Mouse (Mus musculus) midbrain, embryonic 12.5 days (tissue): ENCODE measurements around the gene Pdcd2l. TPM values are rescaled to one million over a fixed set of nuclear protein-coding genes. Genes with fewer than 3 reads are reported as not detected.
A peak's percentile ranks its signal among the peaks of the same experiment; 100 is the strongest.

ENCODE experiments used
- ATAC-seq: fragments of 200-750 bp; cut with Nextera tagmentation; 2 replicates; pipeline ENCODE4 v1.8.0; 2017; ENCODE audit warnings: low read depth, moderate TSS enrichment, moderate library complexity; ENCODE audit not compliant: low FRiP score
- H3K27ac ChIP-seq: fragments of 300-500 bp; sonication (generic); replicated peaks from 2 replicates; pipeline ENCODE4 v1.5.1; 2016; ENCODE audit warnings: mild to moderate bottlenecking
- H3K27me3 ChIP-seq: fragments of 300-500 bp; sonication (generic); 2 replicates; pipeline ENCODE4 v1.6.1; 2016; ENCODE audit warnings: mild to moderate bottlenecking
- H3K36me3 ChIP-seq: fragments of 300-500 bp; sonication (generic); 2 replicates; pipeline ENCODE4 v1.6.1; 2016
- H3K4me1 ChIP-seq: fragments of 300-500 bp; sonication (generic); 2 replicates; pipeline ENCODE4 v1.6.1; 2016
- H3K4me2 ChIP-seq: fragments of 300-500 bp; sonication (generic); replicated peaks from 2 replicates; pipeline ENCODE4 v1.6.1; 2016; ENCODE audit warnings: mild to moderate bottlenecking, moderate library complexity
- H3K4me3 ChIP-seq: fragments of 300-500 bp; sonication (generic); 2 replicates; pipeline ENCODE4 v1.5.1; 2016; ENCODE audit warnings: mild to moderate bottlenecking
- H3K9ac ChIP-seq: fragments of 300-500 bp; sonication (generic); replicated peaks from 2 replicates; pipeline ENCODE4 v1.6.1; 2016; ENCODE audit warnings: mild to moderate bottlenecking, moderate library complexity
- H3K9me3 ChIP-seq: fragments of 300-500 bp; sonication (generic); 2 replicates; pipeline ENCODE4 v1.6.1; 2016; ENCODE audit warnings: mild to moderate bottlenecking
- WGBS: fragments of 180-500 bp; shearing (Covaris S2); methylation state at CpG from one replicate; pipeline ENCODE4 v1.1.7; 2016; 5-methylcytosine and 5-hydroxymethylcytosine counted together
- polyA plus RNA-seq: library from polyadenylated mRNA; unstranded; fragments of >200 nt; fragmentation: Nextera tagmentation; extraction: Ambion mirVana; gene quantifications from 2 replicates; pipeline ENCODE4 v1.2.1, GENCODE M21; 2016

Pdcd2l gene
- polyA plus RNA-seq: 64.9 and 74.9 TPM in 2 replicates

GRCm38 (mm10) chr7:34196132-34197128, at the start of gene Pdcd2l:
Pdcd2l (minus strand) TSS chr7:34196661.
- peak within 1 kb of the TSS; percentile 94 for H3K4me2 ChIP-seq
- peaks cover 10% of the 10 kb centered on the region for H3K4me1 ChIP-seq
- peak within 1 kb of the TSS; percentile 46; the same call in 1 of the 2 replicates for H3K27ac ChIP-seq
- WGBS: 3% methylated on average over 66 of the region's 70 CpGs
- no peaks in the 10 kb centered on the region for H3K9me3 ChIP-seq
- H3K27me3 ChIP-seq: no peaks in the 10 kb centered on the region
- H3K36me3 ChIP-seq: peaks cover 32% of the 10 kb centered on the region
- H3K9ac ChIP-seq: peak within 1 kb of the TSS; percentile 95
- H3K4me3 ChIP-seq: peak within 1 kb of the TSS; percentile 97
- ATAC-seq: peak; percentile 93

- H3K36me3 ChIP-seq: peaks cover 78% of the 10 kb centered on the region
- H3K27ac ChIP-seq: no peak overlapping the region
- no peaks in the 10 kb centered on the region for H3K9me3 ChIP-seq
- H3K27me3 ChIP-seq: no peaks in the 10 kb centered on the region
- H3K4me2 ChIP-seq: no peak overlapping the region
- no peaks in the 10 kb centered on the region for H3K4me1 ChIP-seq
- no peak for ATAC-seq
- H3K4me3 ChIP-seq: no peak overlapping the region
- 92% methylated on average over 11 of the region's 11 CpGs for WGBS
- no peak overlapping the region for H3K9ac ChIP-seq
Measured at GRCm38 (mm10) chr7:34242176-34242575, 45.7 kb upstream of the Pdcd2l start.

DNA sequence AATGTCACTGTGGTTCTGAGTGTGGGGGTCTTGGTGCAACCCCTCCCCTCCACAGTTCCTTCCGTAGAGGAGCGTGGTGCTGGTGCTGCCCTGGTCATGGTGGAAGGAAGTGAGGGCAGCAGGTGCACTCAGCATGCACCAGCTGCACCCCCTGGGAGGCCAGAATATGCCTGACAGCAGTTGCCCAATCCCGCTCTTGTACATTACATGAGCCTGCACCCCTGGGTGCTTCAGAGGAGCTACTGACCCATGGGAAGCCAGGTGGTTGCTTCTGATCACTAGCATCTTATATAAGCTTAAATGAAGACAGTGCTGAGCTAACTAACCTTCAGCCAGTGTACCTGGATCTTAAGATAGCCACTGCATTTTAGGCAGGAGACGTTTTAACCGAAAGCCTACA, 41.6 kb upstream of the Pdcd2l start:
- Histone ChIP-seq H3K9me3 (no peaks in the 10 kb centered on the region), H3K36me3 (peaks cover 58% of the 10 kb centered on the region), H3K4me3 (no peak overlapping the region), H3K27me3 (no peaks in the 10 kb centered on the region), H3K27ac (no peak overlapping the region), H3K9ac (no peak overlapping the region), H3K4me2 (no peak overlapping the region), H3K4me1 (peaks cover 13% of the 10 kb centered on the region; the same call in 1 of the 2 replicates)
- WGBS: 91% methylated on average over 5 of the region's 5 CpGs
- no peak for ATAC-seq

DNA sequence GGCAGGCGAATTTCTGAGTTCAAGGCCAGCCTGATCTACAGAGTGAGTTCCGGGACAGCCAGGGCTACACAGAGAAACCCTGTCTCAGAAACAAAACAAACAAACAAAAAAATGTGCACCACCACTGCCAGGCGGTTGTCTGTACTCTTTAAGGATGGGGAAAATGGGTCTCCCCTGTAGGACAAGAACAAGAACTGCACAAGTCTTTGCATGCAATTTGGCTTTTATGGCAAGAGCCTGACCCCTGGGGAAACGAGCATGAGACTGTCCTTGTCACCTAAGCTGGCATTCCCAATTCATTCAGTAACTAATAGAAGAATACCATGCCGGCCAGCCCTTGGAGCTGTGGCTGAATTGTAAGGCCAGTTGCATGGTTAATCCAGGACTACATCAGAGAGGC, 39.1 kb upstream of the Pdcd2l start:
- 80% methylated on average over 5 of the region's 5 CpGs for whole genome bisulfite sequencing
- ATAC-seq: no peak
- Histone ChIP-seq H3K36me3 (peaks cover 40% of the 10 kb centered on the region), H3K27ac (no peak overlapping the region), H3K9me3 (no peaks in the 10 kb centered on the region), H3K27me3 (no peaks in the 10 kb centered on the region; the same call in 1 of the 2 replicates), H3K4me1 (peaks cover 14% of the 10 kb centered on the region; the same call in 1 of the 2 replicates), H3K4me2 (no peak overlapping the region), H3K9ac (no peak overlapping the region), H3K4me3 (no peak overlapping the region)

- H3K4me2 ChIP-seq: peak overlapping the region; percentile 61
- peaks cover 35% of the 10 kb centered on the region for H3K36me3 ChIP-seq
- WGBS: 4% methylated on average over 17 of the region's 17 CpGs
- H3K4me3 ChIP-seq: peak overlapping the region; percentile 48
- no peaks in the 10 kb centered on the region for H3K9me3 ChIP-seq
- no peaks in the 10 kb centered on the region; the same call in 1 of the 2 replicates for H3K27me3 ChIP-seq
- peaks cover 16% of the 10 kb centered on the region; the same call in 1 of the 2 replicates for H3K4me1 ChIP-seq
- 0 out of 2 replicates have a peak, but pooled peaks have one; percentile 0 for ATAC-seq
- H3K9ac ChIP-seq: peak overlapping the region; percentile 50
- H3K27ac ChIP-seq: peak overlapping the region; percentile 84
Measured at GRCm38 (mm10) chr7:34234610-34235561, 38.4 kb upstream of the Pdcd2l start.

- Histone ChIP-seq H3K36me3 (peaks cover 26% of the 10 kb centered on the region), H3K4me2 (peak overlapping the region; percentile 61), H3K9me3 (no peaks in the 10 kb centered on the region), H3K4me3 (peak overlapping the region; percentile 48), H3K27me3 (no peaks in the 10 kb centered on the region; the same call in 1 of the 2 replicates), H3K9ac (peak overlapping the region; percentile 50), H3K27ac (peak overlapping the region; percentile 84), H3K4me1 (peaks cover 22% of the 10 kb centered on the region)
- ATAC-seq: peak; percentile 94
- WGBS: under 1% methylated on average over 46 of the region's 46 CpGs
Measured at GRCm38 (mm10) chr7:34233909-34234609, 37.6 kb upstream of the Pdcd2l start.

DNA sequence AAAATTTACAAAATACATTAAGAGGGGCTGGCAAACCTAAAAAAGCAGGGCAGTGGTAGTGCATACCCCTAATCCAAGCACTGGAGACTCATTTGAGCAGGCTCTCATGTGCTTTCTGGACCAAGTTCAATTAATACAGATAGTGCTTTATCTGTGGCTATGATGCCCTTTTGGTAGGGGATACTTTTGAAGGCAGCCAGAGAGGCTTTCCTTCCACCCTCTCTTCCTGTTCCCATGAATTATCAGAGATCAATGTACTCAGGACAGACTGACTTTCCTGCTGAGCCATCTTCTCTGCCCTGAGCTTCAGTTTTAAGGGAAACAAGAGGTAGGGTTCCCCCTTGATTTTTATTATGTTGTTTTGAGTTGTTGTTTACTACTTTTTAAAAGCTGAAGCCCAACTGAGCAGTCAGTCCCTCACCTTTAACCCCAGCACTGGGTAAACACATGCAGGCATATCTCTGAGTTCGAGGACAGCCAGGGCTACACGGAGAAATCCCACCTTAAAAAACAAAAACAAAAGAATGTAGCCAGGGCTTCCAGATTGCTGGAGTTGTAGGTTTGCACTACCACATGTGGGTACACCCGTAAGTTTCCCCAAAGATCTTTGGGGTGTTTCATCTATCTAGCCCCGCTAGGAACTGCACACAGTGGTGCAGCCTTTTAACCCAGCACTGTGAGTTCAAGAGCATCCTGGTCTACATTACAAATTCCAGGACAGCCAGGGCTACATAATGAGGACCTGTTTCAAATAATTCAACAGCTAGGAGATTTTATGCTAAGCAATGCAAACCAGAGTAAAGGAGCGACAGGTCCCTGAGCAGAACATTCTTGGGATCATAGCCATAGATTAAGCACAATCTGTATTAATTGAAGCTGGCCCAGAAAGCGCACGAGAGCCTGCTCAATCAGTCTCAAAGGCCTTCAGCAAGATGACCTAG, 36.6 kb upstream of the Pdcd2l start:
- ATAC-seq: no peak

GRCm38 (mm10) chr7:34230116-34230515, 33.7 kb upstream of the Pdcd2l start, which contains the start of gene Gpi1:
Gpi1 (minus strand) TSS chr7:34230336.
- peak; percentile 65 for ATAC-seq
- Histone ChIP-seq H3K4me2 (peak within 1 kb of the TSS; percentile 80), H3K9me3 (no peaks in the 10 kb centered on the region), H3K4me3 (peak within 1 kb of the TSS; percentile 73), H3K9ac (peak within 1 kb of the TSS; percentile 78), H3K36me3 (peaks cover 26% of the 10 kb centered on the region), H3K27me3 (no peaks in the 10 kb centered on the region; the same call in 1 of the 2 replicates), H3K4me1 (peaks cover 37% of the 10 kb centered on the region), H3K27ac (peak within 1 kb of the TSS; percentile 81)
- under 1% methylated on average over 38 of the region's 39 CpGs for WGBS

More for the DNA sequence above, 36.6 kb upstream of the Pdcd2l start:
- H3K4me1 ChIP-seq: peaks cover 32% of the 10 kb centered on the region
- H3K4me2 ChIP-seq: peak overlapping the region; percentile 61
- H3K4me3 ChIP-seq: peak overlapping the region; percentile 48
- peak overlapping the region; percentile 84 for H3K27ac ChIP-seq
- H3K9ac ChIP-seq: peak overlapping the region; percentile 50; the same call in 1 of the 2 replicates
- 44% methylated on average over 7 of the region's 7 CpGs for WGBS
- no peaks in the 10 kb centered on the region; the same call in 1 of the 2 replicates for H3K27me3 ChIP-seq
- H3K9me3 ChIP-seq: no peaks in the 10 kb centered on the region
- H3K36me3 ChIP-seq: peaks cover 16% of the 10 kb centered on the region

DNA sequence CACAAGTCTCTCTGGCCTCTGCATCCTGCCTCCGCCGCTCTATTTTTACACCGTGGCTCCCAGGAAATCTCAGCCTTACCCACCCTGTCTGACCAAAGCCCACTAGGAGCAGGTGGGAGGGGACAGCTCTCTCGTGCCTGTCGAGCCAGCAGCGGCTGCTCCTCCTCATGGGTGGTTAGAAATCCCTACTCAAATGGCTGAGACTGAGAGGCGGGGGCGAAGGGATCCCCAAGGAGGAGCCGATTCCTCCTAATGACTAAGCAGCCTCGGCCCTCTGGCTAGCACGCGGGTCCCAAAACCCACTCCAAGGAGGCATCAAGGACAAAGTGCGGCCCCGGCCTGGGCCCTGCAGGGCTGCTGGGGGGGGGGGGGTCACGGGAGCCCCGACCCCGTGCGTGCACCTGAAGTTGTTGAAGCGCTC, 33.2 kb upstream of the Pdcd2l start:
- Histone ChIP-seq H3K36me3 (peaks cover 30% of the 10 kb centered on the region), H3K9me3 (no peaks in the 10 kb centered on the region), H3K9ac (peak overlapping the region; percentile 78), H3K4me1 (peaks cover 32% of the 10 kb centered on the region), H3K27ac (peak overlapping the region; percentile 81), H3K4me2 (peak overlapping the region; percentile 80), H3K4me3 (peak overlapping the region; percentile 73), H3K27me3 (no peaks in the 10 kb centered on the region; the same call in 1 of the 2 replicates)
- peak; percentile 33 for ATAC-seq
- WGBS: under 1% methylated on average over 19 of the region's 19 CpGs

DNA sequence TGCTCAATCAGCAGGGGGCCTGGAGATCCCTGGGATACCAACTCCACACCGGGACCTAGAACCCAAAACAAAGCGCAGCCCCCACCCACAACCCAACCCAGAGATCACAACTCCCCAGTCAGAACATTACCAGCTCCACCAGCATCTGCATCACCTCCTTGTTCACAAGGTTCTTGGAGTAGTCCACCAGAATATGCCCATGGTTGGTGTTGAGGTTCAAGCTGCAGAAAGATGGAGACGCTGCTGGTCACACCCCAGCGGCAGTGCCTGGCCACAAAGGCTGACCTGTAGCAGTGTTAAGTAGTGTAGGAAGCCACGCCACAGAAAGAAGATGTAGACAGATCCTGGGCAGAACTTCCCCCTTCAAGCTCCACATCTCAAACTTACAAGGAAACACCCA, 32.7 kb upstream of the Pdcd2l start:
- peak overlapping the region; percentile 81; the same call in 1 of the 2 replicates for H3K27ac ChIP-seq

More for the DNA sequence above, 32.7 kb upstream of the Pdcd2l start:
- Histone ChIP-seq H3K9ac (peak overlapping the region; percentile 78), H3K9me3 (no peaks in the 10 kb centered on the region), H3K36me3 (peaks cover 33% of the 10 kb centered on the region), H3K4me1 (peaks cover 31% of the 10 kb centered on the region), H3K4me3 (peak overlapping the region; percentile 73), H3K27me3 (no peaks in the 10 kb centered on the region; the same call in 1 of the 2 replicates), H3K4me2 (peak overlapping the region; percentile 80)
- ATAC-seq: no peak
- 19% methylated on average over 5 of the region's 5 CpGs for WGBS
